Mouse (Mus musculus): Measurements from ENCODE around the gene Rpl18a.

GRCm38 (mm10) chr8:70905831-70906736 is 8.9 kb upstream of the Rpl18a start, which contains the start of gene Map1s:
- peak; percentile 50; the same call in 1 of the 2 replicates for TF ChIP-seq POLR2A (IDR thresholded peaks at IDR 0.05; ENCODE audit: low read depth, low read length)
- TF ChIP-seq CTCF (IDR thresholded peaks at IDR 0.05; ENCODE audit: extremely low read depth, insufficient read depth, insufficient read length, insufficient replicate concordance): no peak
